Mouse (Mus musculus) frontal cortex, postnatal 25 days (tissue): Measurements from ENCODE around the gene Aldob.
"Not testable (repeated sequence)": the region's sequence is repeated elsewhere in the genome, so short reads cannot be mapped to it uniquely, and the experiment has no call there.

Source experiments
- DNase-seq, 2 experiments: peaks; one replicate each; pipeline ENCODE4 v3.0.0; 2022; ENCODE audit warnings: low spot score in 2 of 2

Gene Aldob

DNA sequence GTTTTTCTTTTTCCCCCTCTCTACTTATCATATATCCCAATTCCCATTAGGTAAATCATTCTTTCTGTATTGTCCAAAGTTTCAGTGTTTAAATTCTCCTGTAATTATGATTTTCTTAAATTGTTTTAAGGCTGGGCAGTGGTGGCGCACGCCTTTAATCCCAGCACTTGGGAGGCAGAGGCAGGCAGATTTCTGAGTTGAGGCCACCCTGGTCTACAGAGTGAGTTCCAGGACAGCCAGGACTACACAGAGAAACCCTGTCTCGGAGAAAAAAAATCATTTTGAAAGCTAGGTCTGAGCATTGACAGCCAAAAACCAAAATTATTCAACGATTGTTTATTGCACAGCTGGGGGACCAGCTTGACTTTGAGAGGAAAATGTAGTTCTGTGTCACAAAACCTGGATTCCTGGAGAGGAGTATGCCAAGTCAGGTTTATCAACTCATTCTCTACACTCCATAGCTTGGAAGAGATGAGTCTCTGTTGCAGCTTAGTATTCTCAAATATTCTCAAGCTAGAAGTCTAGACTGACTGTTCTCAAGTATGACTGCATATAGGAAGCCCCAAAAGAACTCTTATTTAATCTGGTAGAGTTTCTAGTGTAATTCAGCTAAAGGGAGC is 13.6 kb downstream of the Aldob start:
- DNase-seq = no peak

DNA sequence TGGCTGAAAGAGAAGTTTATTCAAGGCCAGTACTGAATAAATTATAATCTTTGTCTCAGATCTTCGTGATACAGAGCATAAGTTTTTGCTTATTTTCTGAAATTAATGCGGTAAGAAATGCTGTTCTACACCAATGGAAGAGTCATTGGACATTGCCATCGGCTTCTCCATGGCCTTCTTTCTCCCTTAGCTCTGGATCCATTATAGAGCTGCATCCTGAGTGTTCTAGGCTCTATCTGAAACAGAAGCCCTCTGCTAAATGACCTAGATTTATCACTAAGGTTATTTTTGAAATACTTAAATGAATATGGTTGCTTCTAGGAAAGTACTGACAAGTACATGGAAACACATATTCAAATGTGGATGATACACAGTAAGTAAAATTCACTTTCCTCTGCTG is 14.3 kb downstream of the Aldob start:
- no peak for DNase-seq

DNA sequence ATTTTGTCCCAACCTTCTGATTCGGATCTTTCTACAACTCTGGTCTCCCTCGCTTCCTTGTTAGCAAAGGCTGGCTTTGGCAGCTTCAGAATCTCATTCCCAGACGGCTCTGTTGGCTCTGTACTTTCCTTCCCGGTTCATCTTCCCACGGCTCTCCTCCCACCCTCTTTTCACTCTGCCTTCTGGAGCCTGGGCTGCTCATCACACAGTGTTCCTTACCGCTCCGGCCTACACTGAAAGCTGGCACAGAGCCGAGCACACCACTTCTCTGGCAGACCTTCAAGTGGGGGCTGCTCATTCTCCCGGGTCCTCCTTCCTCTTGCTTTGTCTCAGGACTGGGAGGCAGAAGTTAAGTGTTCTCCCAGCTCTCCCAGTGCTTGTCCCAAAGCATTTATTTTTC is 26.8 kb downstream of the Aldob start:
- peak; percentile 42 to 74 for DNase-seq

- no peak for DNase-seq
Measured at GRCm38 (mm10) chr4:49521346-49521745, 28.0 kb downstream of the Aldob start.

- DNase-seq = peak; percentile 84 to 91
Measured at GRCm38 (mm10) chr4:49520572-49521340, 28.6 kb downstream of the Aldob start, which contains the start of the genes Mrpl50 and Zfp189. Gene Mrpl50, minus strand, starts transcription at chr4:49521093. Gene Zfp189, plus strand, starts transcription at chr4:49521176.

GRCm38 (mm10) chr4:49519476-49519875 is 29.9 kb downstream of the Aldob start:
- no peak for DNase-seq

- DNase-seq = no peak
Measured at GRCm38 (mm10) chr4:49514441-49514840, 34.9 kb downstream of the Aldob start.

DNA sequence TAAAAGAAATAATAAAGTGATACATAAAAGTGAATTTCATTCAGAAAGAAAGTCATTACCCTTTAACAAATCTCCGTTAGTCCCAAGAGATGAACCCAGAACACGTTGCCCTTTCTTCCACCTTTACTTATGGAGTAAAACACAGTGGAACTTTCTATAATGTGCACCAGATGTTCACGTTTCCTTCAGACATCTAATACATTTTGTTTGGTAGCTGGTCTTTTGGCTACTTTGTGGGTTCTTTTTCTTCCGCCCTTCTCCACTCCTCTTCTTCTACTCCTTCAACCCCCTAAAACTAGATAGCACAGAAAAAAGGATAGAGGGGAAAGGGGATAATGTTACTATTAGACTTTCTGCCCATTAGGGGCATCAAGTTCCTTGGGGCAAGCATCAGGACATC is 36.7 kb downstream of the Aldob start:
- no peak for DNase-seq

GRCm38 (mm10) chr4:49510236-49510835 is 39.0 kb downstream of the Aldob start:
- not testable (repeated sequence) for DNase-seq

- DNase-seq = no peak
Measured at GRCm38 (mm10) chr4:49509183-49509582, 40.2 kb downstream of the Aldob start.

DNA sequence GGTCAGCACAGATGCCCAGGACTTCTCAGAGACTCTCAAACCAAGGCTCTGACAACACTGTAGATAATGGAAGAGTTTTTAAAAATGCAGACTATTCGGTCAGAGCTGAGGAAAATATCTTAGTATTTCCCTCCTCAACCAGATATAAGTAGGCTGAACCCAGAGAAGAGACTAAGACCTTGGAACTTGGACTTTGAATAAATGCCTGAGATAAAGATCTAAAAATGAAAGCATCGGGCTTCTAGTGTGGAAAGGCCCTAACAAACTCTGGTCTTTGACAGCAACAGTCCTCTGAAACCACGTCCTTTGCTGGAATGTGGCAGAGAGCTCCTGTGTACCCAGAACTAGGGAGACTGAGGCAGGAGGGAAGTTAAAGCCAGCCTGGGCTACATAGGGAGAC is 43.0 kb downstream of the Aldob start, which contains the start of gene Baat:
Gene Baat (minus strand): TSS at position 172 of the 400 bp plus-strand sequence.
- no peak for DNase-seq

DNA sequence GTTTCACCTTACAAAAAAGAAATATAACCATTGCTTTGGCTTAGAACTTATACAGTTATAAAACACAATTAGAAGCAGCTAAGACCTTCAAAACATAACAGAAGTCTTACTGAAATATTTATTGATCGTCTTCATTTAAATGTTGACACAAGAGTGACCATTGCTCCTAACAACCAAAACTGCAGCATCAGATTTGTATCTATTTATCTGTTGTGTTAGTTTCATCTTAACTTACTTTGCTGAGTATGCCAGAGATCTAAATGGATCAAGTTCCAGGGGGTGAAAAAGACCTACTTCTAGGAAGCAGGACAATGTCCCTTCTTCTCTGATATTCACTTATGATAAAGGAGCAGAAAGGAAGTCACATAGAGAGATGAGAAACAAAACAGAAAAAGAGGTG is 45.8 kb downstream of the Aldob start:
- DNase-seq = no peak
